Mouse (Mus musculus) frontal cortex, postnatal 36 days (tissue): ENCODE results near the gene Rps6kc1.

Experiments
- DNase-seq, 2 experiments: peaks; one replicate each; pipeline ENCODE4 v3.0.0; 2022; ENCODE audit warnings: low spot score in 2 of 2

Rps6kc1 gene

GRCm38 (mm10) chr1:190901082-190901481 lies 10.5 kb downstream of the Rps6kc1 start:
- DNase-seq: no peak

DNA sequence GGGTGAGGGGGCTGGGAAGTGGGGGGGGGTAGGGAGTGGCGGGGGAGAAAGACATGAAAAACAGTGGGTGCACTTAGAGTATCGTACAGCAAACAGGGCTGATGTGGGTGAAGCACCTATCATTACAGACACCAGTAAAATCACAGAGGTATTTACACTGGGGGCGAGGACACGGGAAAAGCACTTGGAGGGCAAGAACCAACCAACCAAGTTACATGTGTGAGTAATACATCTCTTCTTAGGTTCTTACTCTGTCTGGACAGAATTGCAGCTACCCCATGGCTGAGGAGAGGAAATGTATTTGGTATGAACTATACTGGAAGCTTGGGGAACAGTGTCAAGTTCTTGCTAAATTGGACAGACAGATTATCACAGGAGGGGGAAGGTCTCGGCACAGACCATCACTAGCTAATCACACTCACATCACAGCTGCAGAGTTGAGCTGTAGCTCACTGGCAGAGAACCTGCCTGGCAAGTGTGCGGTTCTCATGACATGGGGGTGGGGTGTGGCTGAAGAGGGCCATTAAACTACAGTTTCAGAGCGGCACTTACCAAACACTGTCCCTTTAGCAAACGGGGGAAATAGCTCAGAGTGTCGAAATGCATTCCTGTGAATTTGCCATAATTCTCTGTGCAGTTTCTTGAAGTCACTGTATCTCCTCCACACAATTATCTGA lies 12.5 kb downstream of the Rps6kc1 start:
- DNase-seq: no peak

- DNase-seq: no peak
Measured at GRCm38 (mm10) chr1:190898186-190898585, 13.4 kb downstream of the Rps6kc1 start.

GRCm38 (mm10) chr1:190893559-190894167 lies 17.9 kb downstream of the Rps6kc1 start:
- no peak for DNase-seq

DNA sequence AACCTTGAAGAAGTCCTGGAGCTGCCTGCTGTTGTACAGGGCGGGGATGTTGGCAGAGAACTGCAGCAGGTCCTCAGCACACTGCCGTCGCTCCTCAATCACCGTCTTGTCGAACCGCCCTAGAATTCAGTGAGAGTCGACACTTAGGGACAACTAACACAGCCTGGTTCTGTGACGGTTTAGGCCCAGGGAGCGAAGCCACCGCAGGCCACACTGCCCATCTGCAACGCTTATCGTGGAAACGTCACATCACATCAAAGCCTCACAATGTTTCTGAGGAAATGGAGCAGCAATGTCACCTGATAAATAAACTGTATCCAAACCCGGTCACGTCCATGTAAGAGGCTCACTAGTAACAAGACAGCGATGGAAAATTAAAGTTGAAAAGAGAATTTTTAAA lies 22.9 kb downstream of the Rps6kc1 start:
- DNase-seq: no peak

DNA sequence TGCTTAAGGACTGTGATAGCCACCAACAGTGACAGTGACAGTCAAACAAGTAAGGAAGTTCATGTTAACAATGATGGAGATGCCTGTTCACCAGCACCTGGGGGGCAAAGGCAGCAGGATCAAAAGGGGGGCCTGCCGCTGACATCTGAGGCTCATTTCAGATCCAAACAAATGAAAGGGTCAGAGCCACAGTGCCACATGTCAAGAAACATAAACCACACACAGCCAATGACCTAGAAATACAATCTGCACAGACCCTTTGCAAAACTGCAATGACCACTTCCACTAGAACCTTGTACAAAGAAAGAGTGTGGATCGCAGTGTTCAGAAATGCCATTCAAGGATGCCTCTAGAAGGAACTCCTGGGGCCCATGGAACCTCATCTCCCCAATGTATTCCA lies 23.5 kb downstream of the Rps6kc1 start:
- no peak for DNase-seq

DNA sequence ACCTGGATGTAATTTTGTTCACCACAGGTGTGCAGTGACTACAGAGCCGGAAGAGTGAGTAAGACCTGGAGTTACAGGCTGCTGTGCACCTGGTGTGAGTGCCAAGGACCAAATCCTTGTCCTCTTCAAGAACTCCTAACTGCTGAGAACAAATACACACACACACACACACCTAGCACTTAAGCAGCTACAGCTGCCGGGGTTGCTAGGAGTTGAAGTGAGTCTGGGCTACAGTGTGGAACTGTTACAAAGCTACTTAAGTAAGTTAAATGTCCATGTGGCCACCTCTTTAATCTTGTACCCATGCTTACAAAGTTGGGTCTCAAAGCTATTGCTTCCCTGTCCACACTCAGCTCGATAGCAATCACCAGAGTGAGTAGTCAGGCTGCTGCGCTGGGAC lies 25.6 kb downstream of the Rps6kc1 start:
- DNase-seq: no peak

- peak; percentile 32 to 56 for DNase-seq
Measured at GRCm38 (mm10) chr1:190881422-190881821, 30.1 kb downstream of the Rps6kc1 start.

GRCm38 (mm10) chr1:190880638-190881037 lies 30.9 kb downstream of the Rps6kc1 start:
- no peak for DNase-seq

DNA sequence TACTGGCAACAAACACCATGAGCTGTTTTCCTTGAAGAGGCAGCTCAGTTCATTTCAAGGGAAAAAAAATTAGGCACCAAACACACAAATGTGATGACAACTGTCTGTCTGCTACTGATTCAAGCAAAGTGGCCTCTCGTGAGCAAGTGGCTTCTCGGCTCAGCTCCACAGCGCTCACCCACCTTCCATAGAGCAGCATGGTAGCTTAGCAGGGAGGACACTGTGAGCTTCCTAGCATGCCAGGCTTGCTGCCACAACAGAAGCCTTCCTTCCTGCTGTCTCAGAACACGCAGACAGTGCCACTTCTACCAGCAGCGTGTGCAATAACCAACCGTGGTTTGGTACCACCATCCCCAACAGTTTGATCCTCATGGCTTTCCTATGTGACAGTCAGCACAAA lies 35.8 kb downstream of the Rps6kc1 start:
- no peak for DNase-seq

DNA sequence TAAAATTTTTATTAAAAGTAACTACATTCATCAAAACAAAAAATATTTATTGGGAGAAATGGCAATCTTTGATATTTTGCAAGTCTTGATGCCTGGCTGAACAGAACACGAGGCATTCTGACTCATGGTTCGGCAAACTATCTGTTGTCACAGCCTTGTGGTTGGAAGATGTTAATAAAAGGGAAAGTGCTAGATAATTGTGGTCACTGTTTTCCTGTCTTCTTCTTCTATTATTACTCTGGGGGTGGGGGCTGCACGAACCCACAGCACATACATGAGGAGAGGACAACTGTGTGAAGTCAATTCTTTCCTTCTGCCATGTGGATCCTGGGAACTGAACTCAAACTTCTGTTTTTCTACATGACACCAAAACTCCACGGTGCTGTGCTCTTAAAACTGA lies 36.5 kb downstream of the Rps6kc1 start:
- no peak for DNase-seq

GRCm38 (mm10) chr1:190871068-190871467 lies 40.5 kb downstream of the Rps6kc1 start:
- DNase-seq: no peak

DNA sequence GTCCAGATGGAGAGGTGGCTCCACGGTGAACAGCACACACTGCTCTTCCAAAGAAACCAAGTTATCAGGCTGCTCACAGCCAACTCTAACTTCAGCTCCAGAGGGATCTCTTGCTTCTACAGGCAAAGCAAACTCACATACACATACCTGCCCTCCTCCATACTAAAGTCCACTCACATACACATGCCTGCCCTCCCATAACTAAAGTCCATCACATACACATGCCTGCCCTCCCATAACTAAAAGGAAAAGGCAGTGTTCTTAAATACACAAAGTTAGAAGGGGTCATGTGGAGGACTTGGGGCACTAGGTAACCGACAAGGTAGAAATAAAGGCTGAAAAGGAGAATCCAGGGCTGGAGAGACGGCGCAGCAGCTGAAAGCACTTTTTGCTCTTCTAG lies 41.6 kb downstream of the Rps6kc1 start:
- DNase-seq: no peak

GRCm38 (mm10) chr1:190868790-190869189 lies 42.8 kb downstream of the Rps6kc1 start:
- peak in 1 of 2 experiments; percentile 40 for DNase-seq

- no peak for DNase-seq
Measured at GRCm38 (mm10) chr1:190861626-190862025, 49.9 kb downstream of the Rps6kc1 start.

GRCm38 (mm10) chr1:190854465-190854864 lies 57.1 kb downstream of the Rps6kc1 start:
- DNase-seq: no peak

- no peak for DNase-seq
Measured at GRCm38 (mm10) chr1:190849162-190849865, 62.3 kb downstream of the Rps6kc1 start.

- DNase-seq: no peak
Measured at GRCm38 (mm10) chr1:190848676-190849075, 62.9 kb downstream of the Rps6kc1 start.

- no peak for DNase-seq
Measured at GRCm38 (mm10) chr1:190846956-190847355, 64.6 kb downstream of the Rps6kc1 start.

DNA sequence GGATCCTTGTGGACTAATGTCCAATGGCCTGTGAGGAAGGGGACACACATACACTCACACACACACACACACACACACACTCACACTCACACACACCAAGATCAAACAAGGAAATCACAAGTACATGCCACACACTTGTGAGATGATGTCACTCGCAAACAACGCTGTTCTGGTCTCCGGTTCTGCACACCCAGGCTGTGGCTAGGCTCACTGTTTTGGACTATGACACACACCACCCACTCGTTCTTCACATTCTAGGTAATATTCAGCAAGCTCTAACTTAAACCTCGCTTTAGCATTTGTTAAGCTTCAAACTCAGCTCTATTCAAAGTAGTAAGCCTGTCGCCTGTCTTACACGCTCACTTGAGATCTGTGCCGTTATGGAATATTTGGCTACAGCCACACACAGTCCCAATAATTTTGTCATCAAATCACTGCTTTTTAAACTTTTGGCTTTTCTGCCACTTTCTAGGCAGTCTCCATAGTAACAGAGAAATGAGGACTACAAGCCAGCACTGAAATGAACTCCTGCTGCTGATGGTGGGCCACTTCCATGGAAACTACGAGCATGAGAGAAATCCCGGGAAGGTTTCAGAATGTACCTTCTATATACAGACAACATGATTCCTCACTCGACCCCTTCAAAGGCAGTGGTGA lies 65.4 kb downstream of the Rps6kc1 start:
- DNase-seq: peak; percentile 26 to 45

GRCm38 (mm10) chr1:190845419-190845818 lies 66.2 kb downstream of the Rps6kc1 start:
- no peak for DNase-seq

GRCm38 (mm10) chr1:190844356-190844755 lies 67.2 kb downstream of the Rps6kc1 start:
- DNase-seq: no peak
